Mouse (Mus musculus) liver, embryonic 12.5 days (tissue): ENCODE results near the gene Gm28042. TPM values are rescaled to one million over a fixed set of nuclear protein-coding genes. Genes with fewer than 3 reads are reported as not detected.

Experiments used
- ATAC-seq: fragments of 200-750 bp; cut with Nextera tagmentation; 2 replicates; pipeline ENCODE4 v1.8.0; 2017; ENCODE audit warnings: moderate number of reproducible peaks, mild to moderate bottlenecking, moderate library complexity
- H3K27ac ChIP-seq: fragments of 300-500 bp; sonication (generic); 2 replicates; pipeline ENCODE4 v1.5.1; 2016; ENCODE audit warnings: mild to moderate bottlenecking
- H3K27me3 ChIP-seq: fragments of 300-500 bp; sonication (generic); replicated peaks from 2 replicates; pipeline ENCODE4 v1.6.1; 2016; ENCODE audit warnings: mild to moderate bottlenecking, moderate library complexity
- H3K36me3 ChIP-seq: fragments of 300-500 bp; sonication (generic); 2 replicates; pipeline ENCODE4 v1.6.1; 2016; ENCODE audit warnings: mild to moderate bottlenecking, moderate library complexity
- H3K4me1 ChIP-seq: fragments of 300-500 bp; sonication (generic); 2 replicates; pipeline ENCODE4 v1.6.1; 2016
- H3K4me2 ChIP-seq: fragments of 300-500 bp; sonication (generic); 2 replicates; pipeline ENCODE4 v1.6.1; 2016; ENCODE audit warnings: mild to moderate bottlenecking, moderate library complexity
- H3K4me3 ChIP-seq: fragments of 300-500 bp; sonication (generic); 2 replicates; pipeline ENCODE4 v1.5.1; 2016; ENCODE audit warnings: mild to moderate bottlenecking, moderate library complexity
- H3K9ac ChIP-seq: fragments of 300-500 bp; sonication (generic); 2 replicates; pipeline ENCODE4 v1.6.1; 2016; ENCODE audit warnings: mild to moderate bottlenecking, moderate library complexity
- H3K9me3 ChIP-seq: fragments of 300-500 bp; sonication (generic); replicated peaks from 2 replicates; pipeline ENCODE4 v1.6.1; 2016; ENCODE audit warnings: mild to moderate bottlenecking, moderate library complexity
- WGBS: fragments of 180-500 bp; shearing (Covaris S2); methylation state at CpG from one replicate; pipeline ENCODE4 v1.1.7; 2016; ENCODE audit not compliant: insufficient replicate concordance; 5-methylcytosine and 5-hydroxymethylcytosine counted together
- polyA plus RNA-seq: library from polyadenylated mRNA; unstranded; fragments of >200 nt; fragmentation: Nextera tagmentation; extraction: Ambion mirVana; gene quantifications from 2 replicates; pipeline ENCODE4 v1.2.1, GENCODE M21; 2016

The Gm28042 gene
- 0.86 and 2.0 TPM in 2 replicates for polyA plus RNA-seq

GRCm38 (mm10) chr2:120026984-120027949 is at the start of gene Gm28042, which contains the start of gene Jmjd7:
TSS of gene Gm28042 (plus strand) at chr2:120027493.
TSS of gene Jmjd7 (plus strand) at chr2:120027483.
- 5% methylated on average over 50 of the region's 50 CpGs for WGBS
- H3K36me3 ChIP-seq: peaks cover 38% of the 10 kb centered on the region

GRCm38 (mm10) chr2:119980343-119980986 is 46.8 kb upstream of the Gm28042 start:
- no peaks in the 10 kb centered on the region for H3K36me3 ChIP-seq
- WGBS: 74% methylated on average over 7 of the region's 7 CpGs
- ATAC-seq: no peak
- no peak overlapping the region for H3K4me2 ChIP-seq
- H3K9ac ChIP-seq: no peak overlapping the region
- H3K27me3 ChIP-seq: no peaks in the 10 kb centered on the region
- no peaks in the 10 kb centered on the region for H3K9me3 ChIP-seq
- no peak overlapping the region for H3K27ac ChIP-seq
- H3K4me3 ChIP-seq: no peak overlapping the region
- peaks cover 6% of the 10 kb centered on the region; the same call in 1 of the 2 replicates for H3K4me1 ChIP-seq

More at GRCm38 (mm10) chr2:120026984-120027949, at the start of gene Gm28042, which contains the start of gene Jmjd7:
- Histone ChIP-seq H3K4me2 (peak within 1 kb of the TSS; percentile 89), H3K9ac (peak within 1 kb of the TSS; percentile 87), H3K27ac (peak within 1 kb of the TSS; percentile 85), H3K27me3 (no peaks in the 10 kb centered on the region), H3K4me3 (peak within 1 kb of the TSS; percentile 76), H3K4me1 (peaks cover 42% of the 10 kb centered on the region), H3K9me3 (no peaks in the 10 kb centered on the region)
- peak; percentile 90 for ATAC-seq

GRCm38 (mm10) chr2:119981631-119982030 is 45.7 kb upstream of the Gm28042 start:
- no peak overlapping the region for H3K27ac ChIP-seq
- no peak overlapping the region for H3K4me3 ChIP-seq
- H3K4me1 ChIP-seq: peaks cover 10% of the 10 kb centered on the region; the same call in 1 of the 2 replicates
- ATAC-seq: no peak
- 74% methylated on average over 2 of the region's 2 CpGs for WGBS
- H3K9me3 ChIP-seq: no peaks in the 10 kb centered on the region
- H3K4me2 ChIP-seq: no peak overlapping the region
- H3K9ac ChIP-seq: no peak overlapping the region
- H3K27me3 ChIP-seq: no peaks in the 10 kb centered on the region
- no peaks in the 10 kb centered on the region for H3K36me3 ChIP-seq

GRCm38 (mm10) chr2:119985871-119986270 is 41.4 kb upstream of the Gm28042 start:
- ATAC-seq: no peak
- whole genome bisulfite sequencing: 70% methylated on average over 8 of the region's 8 CpGs

GRCm38 (mm10) chr2:119986369-119986768 is 40.9 kb upstream of the Gm28042 start:
- ATAC-seq: no peak
- Histone ChIP-seq H3K36me3 (no peaks in the 10 kb centered on the region), H3K4me2 (no peak overlapping the region), H3K27me3 (no peaks in the 10 kb centered on the region), H3K9me3 (no peaks in the 10 kb centered on the region), H3K27ac (no peak overlapping the region), H3K9ac (no peak overlapping the region), H3K4me3 (no peak overlapping the region), H3K4me1 (peaks cover 5% of the 10 kb centered on the region; the same call in 1 of the 2 replicates)
- 58% methylated on average over 6 of the region's 6 CpGs for WGBS

More at GRCm38 (mm10) chr2:119985871-119986270, 41.4 kb upstream of the Gm28042 start:
- Histone ChIP-seq H3K27me3 (no peaks in the 10 kb centered on the region), H3K4me1 (peaks cover 5% of the 10 kb centered on the region; the same call in 1 of the 2 replicates), H3K36me3 (no peaks in the 10 kb centered on the region), H3K9me3 (no peaks in the 10 kb centered on the region), H3K4me3 (no peak overlapping the region), H3K27ac (no peak overlapping the region), H3K9ac (no peak overlapping the region), H3K4me2 (no peak overlapping the region)

GRCm38 (mm10) chr2:119987441-119987840 is 39.9 kb upstream of the Gm28042 start:
- WGBS: 79% methylated on average over 2 of the region's 2 CpGs
- Histone ChIP-seq H3K4me2 (no peak overlapping the region), H3K4me1 (peaks cover 5% of the 10 kb centered on the region; the same call in 1 of the 2 replicates), H3K27ac (no peak overlapping the region), H3K9ac (no peak overlapping the region), H3K9me3 (no peaks in the 10 kb centered on the region), H3K4me3 (no peak overlapping the region), H3K36me3 (no peaks in the 10 kb centered on the region), H3K27me3 (no peaks in the 10 kb centered on the region)
- no peak for ATAC-seq

- H3K4me3 ChIP-seq: no peak overlapping the region
- peaks cover 5% of the 10 kb centered on the region; the same call in 1 of the 2 replicates for H3K4me1 ChIP-seq
- H3K27me3 ChIP-seq: no peaks in the 10 kb centered on the region
- no peak overlapping the region for H3K27ac ChIP-seq
- no peaks in the 10 kb centered on the region for H3K9me3 ChIP-seq
- no peak for ATAC-seq
- no peak overlapping the region for H3K4me2 ChIP-seq
- WGBS: 59% methylated on average over 4 of the region's 4 CpGs
- H3K36me3 ChIP-seq: no peaks in the 10 kb centered on the region
- H3K9ac ChIP-seq: no peak overlapping the region
Observed at GRCm38 (mm10) chr2:119988952-119989351, 38.3 kb upstream of the Gm28042 start.

GRCm38 (mm10) chr2:119990881-119991280 is 36.4 kb upstream of the Gm28042 start:
- no peaks in the 10 kb centered on the region for H3K36me3 ChIP-seq
- WGBS: 72% methylated on average over 6 of the region's 6 CpGs
- no peak for ATAC-seq

GRCm38 (mm10) chr2:119992349-119992748 is 34.9 kb upstream of the Gm28042 start:
- 68% methylated on average over 2 of the region's 2 CpGs for WGBS
- Histone ChIP-seq H3K4me1 (0 out of 2 replicates have a peak, but pooled peaks cover 3% of the 10 kb centered on the region), H3K27me3 (no peaks in the 10 kb centered on the region), H3K36me3 (no peaks in the 10 kb centered on the region), H3K9me3 (no peaks in the 10 kb centered on the region), H3K4me2 (no peak overlapping the region), H3K4me3 (no peak overlapping the region), H3K27ac (no peak overlapping the region), H3K9ac (no peak overlapping the region)
- ATAC-seq: no peak

More at GRCm38 (mm10) chr2:119990881-119991280, 36.4 kb upstream of the Gm28042 start:
- Histone ChIP-seq H3K9ac (no peak overlapping the region), H3K4me1 (peaks cover 7% of the 10 kb centered on the region; the same call in 1 of the 2 replicates), H3K9me3 (no peaks in the 10 kb centered on the region), H3K27me3 (no peaks in the 10 kb centered on the region), H3K27ac (no peak overlapping the region), H3K4me2 (no peak overlapping the region), H3K4me3 (no peak overlapping the region)

- H3K27ac ChIP-seq: no peak overlapping the region
- H3K4me3 ChIP-seq: no peak overlapping the region
- H3K4me2 ChIP-seq: no peak overlapping the region
- ATAC-seq: no peak
- no peak overlapping the region for H3K9ac ChIP-seq
- 48% methylated on average over 2 of the region's 2 CpGs for WGBS
- H3K4me1 ChIP-seq: 0 out of 2 replicates have a peak, but pooled peaks cover 3% of the 10 kb centered on the region
- H3K27me3 ChIP-seq: no peaks in the 10 kb centered on the region
- no peaks in the 10 kb centered on the region for H3K9me3 ChIP-seq
- H3K36me3 ChIP-seq: no peaks in the 10 kb centered on the region
Observed at GRCm38 (mm10) chr2:119993515-119993914, 33.8 kb upstream of the Gm28042 start.

GRCm38 (mm10) chr2:119994839-119995238 is 32.5 kb upstream of the Gm28042 start:
- Histone ChIP-seq H3K9me3 (no peaks in the 10 kb centered on the region), H3K36me3 (no peaks in the 10 kb centered on the region), H3K4me2 (no peak overlapping the region), H3K9ac (no peak overlapping the region), H3K27ac (no peak overlapping the region), H3K4me1 (0 out of 2 replicates have a peak, but pooled peaks cover 3% of the 10 kb centered on the region), H3K27me3 (no peaks in the 10 kb centered on the region), H3K4me3 (no peak overlapping the region)
- 58% methylated on average over 6 of the region's 6 CpGs for WGBS
- no peak for ATAC-seq
